Mouse (Mus musculus) induced T-regulatory cell, adult 2 months (primary cell): ENCODE measurements at regions not wholly inside any gene's neighbourhood (a gene's known extent, or its start where the extent isn't known, plus 50 kb on each side); places are given as distances from the start of the nearest gene placed in this dataset.
A peak's percentile ranks its signal among the peaks of the same experiment; 100 is the strongest.

Experiments
- DNase-seq: peaks from one replicate; pipeline ENCODE4 v3.0.0-alpha.2; 2012; ENCODE audit warnings: low read depth

GRCm38 (mm10) chr3:149415081-149415480 is 424.7 kb upstream of the Adgrl2 start:
- no peak for DNase-seq

GRCm38 (mm10) chr3:149413114-149413513 is 422.8 kb upstream of the Adgrl2 start:
- no peak for DNase-seq

DNA sequence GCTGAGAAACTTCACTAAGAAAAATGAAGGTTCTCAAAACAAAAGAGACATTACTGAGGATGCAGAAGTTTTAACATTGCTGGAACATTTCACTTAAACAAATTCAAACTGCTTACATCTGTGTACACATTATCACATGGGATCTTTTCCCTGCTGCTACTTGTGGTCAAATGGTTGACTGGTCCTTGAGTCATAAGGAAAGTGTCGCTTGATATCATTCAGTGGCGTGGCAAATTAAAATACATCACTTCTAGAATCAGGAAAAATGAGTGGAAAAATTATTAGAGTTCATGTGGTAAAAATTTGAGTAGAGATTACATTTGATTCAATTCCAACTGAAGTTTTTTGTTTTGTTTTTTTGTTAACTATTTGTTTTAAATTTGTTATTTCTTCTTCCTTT is 420.2 kb upstream of the Adgrl2 start:
- no peak for DNase-seq

DNA sequence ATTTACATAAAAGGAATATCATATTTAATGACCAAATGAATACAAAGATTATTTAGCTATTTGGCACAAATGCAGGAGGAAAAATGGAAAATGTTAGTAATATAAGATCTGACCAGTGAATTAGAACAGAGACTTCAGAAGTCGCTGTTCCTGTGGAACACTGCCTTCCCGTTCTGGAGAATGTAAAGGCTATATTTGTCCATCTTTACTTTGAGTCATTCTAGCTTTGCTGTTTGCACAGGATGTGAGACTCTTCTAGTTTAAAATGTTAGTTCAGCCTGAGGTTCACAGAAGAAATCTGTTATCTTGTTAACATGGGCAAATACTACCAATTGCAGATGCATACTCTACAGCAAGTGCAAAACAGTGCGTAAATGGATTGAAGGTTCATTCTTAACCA is 418.5 kb upstream of the Adgrl2 start:
- no peak for DNase-seq

- DNase-seq: no peak
Observed at GRCm38 (mm10) chr3:149405872-149406271, 415.5 kb upstream of the Adgrl2 start.

GRCm38 (mm10) chr3:149404691-149405090 is 414.3 kb upstream of the Adgrl2 start:
- no peak for DNase-seq

DNA sequence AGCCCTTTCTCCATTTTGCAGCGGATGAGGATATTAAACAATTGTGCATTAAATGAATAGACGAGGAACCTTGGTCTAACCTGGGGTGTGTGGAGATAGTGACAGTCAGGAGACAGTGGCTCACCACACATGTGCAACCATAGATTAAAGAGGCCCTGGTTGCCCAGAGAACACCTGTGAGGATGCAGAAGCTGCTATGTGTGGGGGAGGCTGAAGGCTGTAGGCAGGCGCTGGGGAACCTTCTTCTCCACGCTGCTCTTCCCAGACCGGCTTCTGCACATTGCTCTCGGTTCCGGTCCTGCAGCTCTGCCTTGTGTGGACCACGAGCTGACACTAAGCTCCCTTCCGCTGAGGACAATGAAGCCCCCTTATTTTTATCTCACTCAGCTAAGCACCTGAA is 412.1 kb upstream of the Adgrl2 start:
- no peak for DNase-seq

DNA sequence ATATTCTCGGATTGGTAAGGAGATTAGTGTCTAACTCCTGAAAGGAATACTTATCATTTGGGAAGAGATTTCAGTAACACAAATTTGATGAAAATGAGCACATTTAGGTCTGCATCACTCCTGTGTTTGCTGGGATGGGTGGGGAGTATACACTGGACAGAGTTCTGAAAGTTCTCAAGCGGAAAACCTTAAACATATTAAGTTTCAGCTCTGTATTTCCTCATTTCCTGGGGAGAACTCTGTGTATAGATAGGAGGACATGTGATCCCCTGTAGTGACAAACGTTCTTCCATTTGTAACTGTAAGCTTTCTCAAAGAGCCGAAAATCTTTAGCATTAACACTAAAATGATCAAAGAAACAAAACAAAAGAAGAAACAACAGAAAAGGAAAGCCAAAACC is 404.7 kb upstream of the Adgrl2 start:
- no peak for DNase-seq

- no peak for DNase-seq
Observed at GRCm38 (mm10) chr3:149393317-149394172, 403.2 kb upstream of the Adgrl2 start.

DNA sequence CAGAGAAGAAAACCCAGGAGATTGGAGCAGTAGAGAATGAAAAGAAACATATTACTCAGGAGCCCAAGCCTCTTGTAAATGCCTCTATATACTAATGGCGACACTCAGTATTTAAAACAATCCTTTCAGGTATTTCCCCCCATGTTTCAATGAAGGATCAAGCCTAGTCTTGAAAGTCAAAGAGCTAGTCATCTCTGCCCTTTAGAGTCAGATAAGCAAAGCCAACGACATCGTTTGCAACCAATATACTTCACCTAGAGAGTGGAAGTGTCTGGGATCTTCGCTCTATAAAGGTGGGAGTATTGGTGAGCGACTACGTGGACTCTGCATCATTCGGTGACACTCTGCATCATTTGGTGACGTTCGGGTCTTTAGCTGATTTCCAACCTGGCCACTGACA is 401.8 kb upstream of the Adgrl2 start:
- DNase-seq: no peak

DNA sequence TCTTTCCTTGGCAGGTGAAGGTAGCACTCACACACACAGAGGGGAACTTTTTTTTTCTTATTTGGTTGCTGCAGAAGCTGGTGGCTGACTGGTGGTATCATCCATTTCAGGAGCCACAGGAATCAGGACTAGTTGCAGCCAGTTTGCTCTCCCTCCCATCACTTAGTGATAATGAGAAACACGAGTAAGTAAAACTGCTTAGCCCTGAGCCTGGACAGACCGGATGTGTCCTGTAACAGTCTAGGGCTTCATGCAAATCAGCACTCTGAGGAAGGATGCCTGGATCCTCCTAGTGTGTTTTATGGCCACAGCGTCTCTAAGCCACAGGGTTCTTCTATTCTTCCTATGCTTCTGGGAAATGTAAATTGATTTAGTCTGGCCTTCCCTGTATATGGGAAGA is 397.2 kb upstream of the Adgrl2 start:
- DNase-seq: peak; percentile 1

DNA sequence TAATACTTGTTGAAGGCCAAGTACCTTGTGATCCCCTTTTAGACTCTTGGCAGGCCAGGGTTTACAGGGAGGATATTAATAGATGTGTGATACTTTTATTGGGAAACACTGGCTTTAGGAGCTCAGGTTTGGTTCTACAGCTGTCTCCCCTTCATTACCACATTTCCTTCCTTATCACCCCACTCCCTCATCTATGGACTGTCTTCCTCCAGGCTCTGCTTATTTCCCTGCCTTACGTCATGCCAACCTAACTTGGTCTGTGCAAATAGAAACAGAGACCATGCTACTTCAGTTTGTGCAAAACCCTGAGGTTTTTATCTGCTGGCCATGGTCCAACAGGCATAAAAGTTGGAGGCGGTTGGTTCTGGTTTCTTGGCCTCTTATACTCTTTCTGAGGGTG is 395.7 kb upstream of the Adgrl2 start:
- no peak for DNase-seq

DNA sequence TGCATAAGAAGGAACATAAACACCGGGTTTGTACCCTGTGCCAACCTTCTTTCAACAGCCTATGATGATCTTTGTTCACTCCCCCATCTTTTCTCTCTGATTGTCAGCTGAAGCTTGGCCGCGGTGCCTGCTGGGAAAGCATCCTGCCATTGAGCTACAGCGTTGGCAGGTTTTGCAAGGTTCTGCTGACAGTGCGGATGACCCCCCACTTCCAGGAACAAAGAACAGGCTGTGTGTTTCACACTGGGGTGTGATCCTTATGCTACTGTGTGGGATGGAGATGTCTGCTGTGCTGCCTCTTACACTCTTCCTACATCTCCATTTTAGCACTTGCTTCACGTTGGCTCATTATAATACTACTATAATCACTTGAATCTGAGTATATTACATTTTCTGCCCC is 395.0 kb upstream of the Adgrl2 start:
- no peak for DNase-seq

DNA sequence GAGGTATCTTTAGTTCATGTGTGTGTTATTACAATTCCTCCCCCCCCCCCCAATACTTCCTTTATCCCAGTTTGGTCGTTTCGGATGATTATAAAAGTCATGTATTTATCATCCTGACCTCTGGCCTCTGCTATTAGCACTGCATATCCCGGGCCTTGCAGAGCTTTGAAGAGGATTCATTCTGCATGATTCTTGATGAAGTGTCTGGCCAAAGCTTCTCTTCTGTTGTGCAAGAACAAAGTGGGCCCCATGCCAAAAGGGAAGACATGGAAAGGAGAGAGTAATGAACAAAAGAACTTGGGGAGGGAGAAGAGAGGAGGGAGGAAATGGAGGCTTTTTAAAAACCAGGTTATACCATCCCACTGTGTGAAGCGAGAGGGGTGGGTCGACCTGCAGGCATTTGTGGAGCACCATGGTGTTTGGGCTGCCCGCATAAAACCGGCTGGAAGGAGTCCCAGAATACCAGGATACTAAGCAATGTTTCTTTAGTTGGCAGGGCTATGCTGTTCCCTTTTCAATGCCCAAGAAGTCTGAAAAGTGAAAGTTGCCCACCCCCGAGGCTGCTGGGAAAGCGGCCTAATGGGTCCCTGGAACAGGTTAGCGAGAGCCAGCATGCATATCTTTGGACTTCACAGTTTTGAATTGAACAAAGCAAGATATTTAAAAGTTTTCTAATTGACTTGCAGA is 391.3 kb upstream of the Adgrl2 start:
- DNase-seq: no peak

- no peak for DNase-seq
Observed at GRCm38 (mm10) chr3:149381051-149381450, 390.7 kb upstream of the Adgrl2 start.

GRCm38 (mm10) chr3:149379866-149380472 is 389.6 kb upstream of the Adgrl2 start:
- DNase-seq: no peak

DNA sequence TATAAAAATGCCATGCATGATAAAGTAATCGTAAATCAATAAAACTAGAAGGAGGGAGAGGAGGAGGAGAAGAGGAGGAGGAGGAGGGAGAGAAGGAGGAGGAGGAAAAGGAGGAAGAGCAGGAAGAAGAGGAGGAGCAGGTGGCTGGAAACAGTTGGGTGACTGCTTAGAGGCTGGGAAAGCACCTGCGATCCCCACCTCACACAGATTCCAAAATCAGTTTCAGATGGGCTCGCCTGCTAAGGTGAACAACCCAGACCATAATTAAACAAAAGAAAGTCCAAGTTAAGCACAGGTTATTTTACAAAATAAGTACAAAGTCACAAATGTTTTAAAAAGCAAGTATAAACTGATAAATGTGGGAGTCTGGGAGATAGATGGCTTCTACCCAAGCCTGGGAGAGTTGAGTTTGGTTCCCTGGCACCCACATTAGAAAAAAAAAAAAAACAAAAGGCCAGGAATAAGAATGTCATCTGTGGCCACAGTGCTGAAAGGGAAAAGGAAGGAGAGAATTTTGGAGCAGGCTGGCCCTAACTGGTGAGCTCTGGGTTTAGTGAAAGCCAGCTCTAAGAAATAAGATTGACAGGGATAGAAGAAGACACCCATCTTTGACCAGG is 389.0 kb upstream of the Adgrl2 start:
- no peak for DNase-seq

GRCm38 (mm10) chr3:149371439-149371838 is 381.1 kb upstream of the Adgrl2 start:
- no peak for DNase-seq

GRCm38 (mm10) chr3:149370517-149371227 is 380.3 kb upstream of the Adgrl2 start:
- no peak for DNase-seq

DNA sequence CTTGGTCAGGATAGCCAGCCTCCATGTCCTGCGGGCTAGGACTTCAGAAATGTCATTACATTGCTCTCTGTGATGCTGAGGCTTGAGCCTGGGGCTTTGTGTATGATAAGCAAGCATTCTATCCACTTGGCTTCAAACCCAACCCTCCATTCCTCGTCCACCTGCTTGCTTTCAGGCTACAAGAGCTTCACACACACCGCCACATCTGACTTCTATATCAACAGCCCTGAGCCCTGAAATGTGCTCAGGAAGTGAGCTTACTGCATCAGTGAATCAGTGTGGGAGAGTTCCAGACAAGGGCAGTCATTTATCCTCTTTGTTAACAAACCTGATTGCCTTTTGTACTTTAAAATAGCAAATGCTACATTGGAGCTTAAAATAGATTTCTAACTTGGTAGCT is 377.5 kb upstream of the Adgrl2 start:
- DNase-seq: no peak

DNA sequence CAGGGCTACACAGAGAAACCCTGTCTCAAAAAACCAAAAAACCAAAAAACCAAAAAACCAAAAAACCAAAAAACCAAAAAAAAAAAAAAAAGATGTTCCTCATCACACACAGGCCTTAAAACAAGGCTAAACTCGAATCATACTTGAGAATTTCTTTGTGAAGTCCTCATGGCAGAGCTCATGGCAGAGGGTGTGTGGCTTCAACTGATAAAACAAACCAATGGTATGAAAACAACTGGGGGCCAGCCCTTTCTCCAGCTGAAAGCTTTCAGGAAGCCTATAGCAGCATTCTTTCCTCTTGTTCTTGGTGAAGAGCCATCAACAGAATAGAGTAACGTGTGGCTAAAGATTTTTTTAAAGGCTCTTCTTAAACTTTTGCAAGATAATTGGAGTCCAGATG is 369.8 kb upstream of the Adgrl2 start:
- DNase-seq: no peak

- no peak for DNase-seq
Observed at GRCm38 (mm10) chr3:149358570-149359193, 368.3 kb upstream of the Adgrl2 start.
